Mouse (Mus musculus) naive thymus-derived CD4-positive, alpha-beta T cell, adult 2 months (primary cell): ENCODE measurements around the gene Haao.
"Not testable (repeated sequence)": the region's sequence is repeated elsewhere in the genome, so short reads cannot be mapped to it uniquely, and the experiment has no call there.

Source experiments
- DNase-seq: peaks from one replicate; pipeline ENCODE4 v3.0.0-alpha.2; 2011; ENCODE audit warnings: low read depth

Haao gene

DNA sequence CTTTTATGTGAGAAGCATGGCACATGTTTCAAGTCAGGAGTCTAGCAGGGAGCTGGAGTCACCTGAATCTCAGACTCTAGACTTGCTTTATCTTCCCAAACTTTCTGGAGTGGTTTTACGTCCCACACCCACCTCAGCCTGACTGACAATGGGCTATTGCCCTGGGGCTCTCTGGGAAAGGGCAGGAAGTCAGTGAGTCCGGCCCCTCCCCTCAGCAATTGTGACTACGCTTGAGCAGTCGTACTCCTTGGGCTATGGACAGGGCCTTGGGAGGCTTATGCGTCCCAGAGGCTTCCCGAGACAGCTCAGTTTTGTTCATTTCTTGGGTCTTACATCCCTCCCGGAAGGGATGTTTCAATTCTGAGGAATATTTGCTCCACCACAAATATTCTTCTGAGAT is 17.6 kb upstream of the Haao start:
- no peak for DNase-seq

DNA sequence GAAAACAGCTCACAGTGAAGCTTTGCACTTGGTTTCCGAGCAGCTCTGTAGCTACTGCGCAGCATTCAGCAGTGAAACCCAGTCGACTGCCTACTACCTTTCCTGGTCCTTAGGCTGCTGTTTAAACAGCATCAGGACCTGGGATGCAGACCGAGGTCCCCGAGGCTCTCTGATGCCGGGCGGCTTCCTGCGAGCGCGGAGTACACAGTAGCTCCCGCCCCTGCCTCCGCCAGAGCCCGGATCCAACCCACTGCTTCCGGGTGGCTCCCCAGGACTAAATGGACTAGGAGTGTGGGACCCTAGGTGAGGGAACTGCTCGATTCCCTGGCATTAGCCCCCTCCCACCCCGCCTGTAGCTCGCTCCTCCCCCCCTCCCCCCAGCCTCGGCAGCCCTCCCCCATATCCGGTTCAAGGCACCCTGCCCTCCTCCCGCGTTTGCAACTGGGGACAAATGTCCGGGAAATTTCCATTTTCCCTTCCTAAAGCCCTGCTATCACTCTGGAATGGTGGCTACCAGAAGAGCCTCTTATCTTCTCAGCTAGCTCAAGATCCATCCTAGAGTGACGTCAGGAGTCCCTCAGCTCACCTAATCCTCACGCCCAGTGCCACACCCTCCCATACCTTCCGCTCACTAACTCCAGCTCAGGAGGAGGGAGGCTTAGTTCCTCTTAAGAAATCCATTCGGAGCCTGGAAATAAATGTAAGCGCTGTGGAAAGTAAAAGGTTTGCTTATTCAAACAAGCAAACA is 14.5 kb upstream of the Haao start:
- DNase-seq, result peak; percentile 81

DNA sequence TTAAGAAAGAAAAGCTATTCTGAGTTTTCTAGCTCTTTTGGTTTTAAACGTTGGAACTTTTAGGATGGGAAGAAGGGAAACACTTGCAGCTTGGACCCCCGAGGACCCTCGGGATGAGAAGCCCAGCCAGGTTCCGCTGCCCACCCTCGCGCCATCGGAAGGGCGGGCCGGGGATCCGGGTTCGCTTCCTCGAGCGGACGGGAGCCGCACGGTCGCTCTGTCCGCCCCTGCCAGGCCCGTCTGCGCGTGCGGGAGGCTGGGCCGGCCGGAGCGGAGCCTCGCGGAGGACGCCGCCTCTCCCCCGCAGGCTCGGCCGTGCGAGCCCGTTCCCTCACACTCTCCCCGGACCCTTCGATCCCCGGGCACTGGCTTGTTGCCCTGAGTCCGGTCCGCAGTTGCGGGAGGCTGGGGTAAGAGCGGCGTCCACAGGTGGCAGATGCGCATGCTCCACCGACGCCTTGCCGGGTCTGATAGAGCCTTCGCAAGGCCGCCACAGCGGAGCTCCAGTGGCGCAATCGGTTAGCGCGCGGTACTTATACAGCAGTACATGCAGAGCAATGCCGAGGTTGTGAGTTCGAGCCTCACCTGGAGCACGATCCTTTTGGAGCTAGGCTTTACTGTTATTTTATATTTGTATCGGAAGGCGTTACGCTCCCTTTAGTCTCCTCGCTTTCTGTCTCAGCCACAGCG is 13.8 kb upstream of the Haao start:
- peak; percentile 97 for DNase-seq

DNA sequence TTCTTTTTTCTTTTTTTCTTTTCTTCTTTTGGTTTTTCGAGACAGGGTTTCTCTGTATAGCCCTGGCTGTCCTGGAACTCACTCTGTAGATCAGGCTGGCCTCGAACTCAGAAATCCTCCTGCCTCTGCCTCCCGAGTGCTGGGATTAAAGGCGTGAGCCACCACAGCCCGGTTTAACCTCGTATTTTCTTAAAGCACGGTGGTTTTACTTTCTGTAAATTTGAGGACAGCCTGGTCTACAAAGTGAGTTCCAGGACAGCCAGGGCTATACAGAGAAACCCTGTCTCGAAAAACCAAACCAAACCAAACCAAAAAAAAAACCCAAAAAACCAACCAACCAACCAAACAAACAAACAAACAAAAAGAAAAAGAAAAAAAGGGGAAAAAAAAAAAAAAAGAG is 13.2 kb upstream of the Haao start:
- not testable (repeated sequence) for DNase-seq

DNA sequence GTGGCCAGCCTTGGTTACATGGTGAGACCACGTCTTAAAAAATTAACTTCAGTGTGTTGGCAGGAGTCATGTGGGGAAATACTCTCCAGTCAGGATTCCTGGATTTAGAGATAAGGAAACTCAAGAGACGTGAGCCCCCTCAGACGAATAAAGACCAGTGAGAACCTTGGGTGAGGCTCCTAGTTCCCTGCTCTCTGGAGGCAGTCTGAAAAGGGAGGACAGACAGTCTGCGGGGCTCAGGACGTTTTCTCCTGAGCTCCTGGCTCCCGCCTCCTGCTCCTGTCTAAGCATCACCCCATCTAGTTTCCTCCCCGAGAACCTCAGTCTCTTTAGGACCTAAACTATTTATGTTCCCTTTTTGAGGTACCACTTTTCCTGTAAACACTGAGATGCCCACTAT is 12.5 kb upstream of the Haao start:
- no peak for DNase-seq

DNA sequence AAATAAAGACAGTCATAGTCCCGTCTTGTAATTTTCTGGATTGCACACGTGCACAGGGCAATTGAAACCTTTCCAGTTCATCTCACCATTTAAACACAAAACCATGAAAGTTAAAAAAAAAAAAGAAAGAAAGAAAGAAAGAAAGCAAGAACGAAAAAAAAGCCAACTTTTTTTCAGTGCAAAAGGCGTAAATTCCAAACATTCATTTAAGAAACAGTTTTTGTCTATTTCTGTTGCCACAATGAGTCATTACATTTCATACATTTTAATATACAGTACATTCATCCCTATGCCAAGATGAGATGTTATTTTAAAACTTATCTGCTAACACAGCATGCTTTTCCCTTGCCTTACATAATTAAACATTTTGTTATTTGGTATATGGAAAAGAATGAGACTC is 11.9 kb upstream of the Haao start:
- no peak for DNase-seq

DNA sequence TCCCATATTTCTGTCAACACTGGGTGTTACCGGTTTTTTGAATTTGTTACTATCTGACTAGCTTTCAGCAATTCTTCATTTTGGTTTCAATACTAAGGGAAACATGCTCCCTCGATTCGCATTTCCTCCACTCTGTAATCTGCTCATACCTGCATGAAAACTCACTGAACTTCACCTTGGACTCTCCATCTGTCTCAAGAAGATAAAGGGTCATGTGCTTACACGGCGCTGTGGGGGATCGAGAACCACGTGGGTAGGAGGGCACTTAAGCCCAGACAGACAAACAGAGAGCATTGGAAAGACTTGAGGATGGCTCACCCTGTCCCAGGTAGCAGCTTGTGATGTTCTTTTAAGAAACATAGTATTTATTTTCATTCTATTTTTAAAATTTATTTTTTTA is 10.7 kb upstream of the Haao start:
- DNase-seq, result no peak

DNA sequence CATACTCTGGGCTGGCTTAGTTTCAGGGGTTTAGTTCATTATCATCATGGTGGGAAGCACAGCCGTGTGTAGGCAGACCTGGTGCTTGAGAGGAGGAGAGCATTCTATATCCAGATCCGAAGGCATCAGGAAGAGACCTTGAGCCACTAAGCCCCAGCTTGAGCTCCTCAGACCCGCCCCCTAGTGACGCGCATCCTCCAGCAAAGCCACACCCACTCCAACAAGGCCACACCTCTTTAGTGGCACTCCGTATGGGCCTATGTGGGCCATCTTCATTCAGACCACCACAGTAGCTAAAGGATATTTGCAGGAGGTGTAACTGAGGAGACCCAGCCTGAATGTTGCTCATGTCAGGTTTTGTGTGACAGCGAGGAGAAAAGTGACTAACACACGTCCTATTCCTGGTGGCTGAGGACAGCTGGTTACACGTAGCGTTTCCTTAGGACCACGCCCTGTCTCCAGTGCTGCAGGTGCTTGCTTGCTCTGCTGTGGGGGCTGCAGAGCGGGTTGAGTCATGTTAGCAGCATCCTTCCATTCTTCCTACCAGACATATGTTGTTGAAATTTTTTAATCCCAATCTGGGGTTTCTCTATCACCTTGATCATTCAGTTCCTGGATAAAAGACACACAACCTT is 6.6 kb upstream of the Haao start:
- DNase-seq, result peak; percentile 49

DNA sequence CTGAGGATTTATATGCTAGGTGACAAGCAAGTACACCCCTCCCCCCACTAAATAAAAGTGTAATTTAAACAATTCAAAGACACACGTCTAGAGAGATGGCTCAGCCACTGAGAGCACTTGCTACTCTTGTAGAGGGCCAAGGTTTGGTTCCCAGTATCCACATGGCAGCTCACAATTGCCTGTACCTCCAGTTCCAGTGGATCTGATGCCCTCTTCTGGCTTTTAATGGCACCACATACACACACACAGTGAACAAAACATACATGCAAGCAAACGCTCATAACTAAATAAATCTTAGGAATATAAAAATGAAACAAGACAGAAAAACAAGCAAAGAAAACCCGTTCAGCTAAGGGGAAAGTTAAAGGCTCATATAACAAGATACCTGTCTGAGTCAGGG is 6.1 kb upstream of the Haao start:
- no peak for DNase-seq

DNA sequence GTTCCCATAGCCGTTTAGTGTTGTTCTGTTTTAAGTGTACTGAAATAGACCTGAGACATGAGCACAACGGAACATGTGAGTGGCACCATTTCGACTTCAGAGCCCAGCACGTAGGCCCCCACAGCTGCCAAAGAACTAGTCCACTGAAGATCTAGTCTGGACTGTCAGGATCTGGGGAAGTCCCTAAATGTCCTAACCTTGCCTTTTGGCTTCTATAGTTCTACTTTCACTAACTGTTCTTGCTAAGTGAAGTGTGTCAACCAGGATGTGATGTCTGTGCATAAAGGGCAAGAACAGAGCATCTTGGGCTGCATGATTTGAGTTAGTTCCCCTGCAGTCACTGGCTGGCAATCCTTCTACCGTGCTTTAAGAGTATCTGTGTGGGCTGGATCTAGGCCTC is 3.1 kb upstream of the Haao start:
- DNase-seq, result no peak

DNA sequence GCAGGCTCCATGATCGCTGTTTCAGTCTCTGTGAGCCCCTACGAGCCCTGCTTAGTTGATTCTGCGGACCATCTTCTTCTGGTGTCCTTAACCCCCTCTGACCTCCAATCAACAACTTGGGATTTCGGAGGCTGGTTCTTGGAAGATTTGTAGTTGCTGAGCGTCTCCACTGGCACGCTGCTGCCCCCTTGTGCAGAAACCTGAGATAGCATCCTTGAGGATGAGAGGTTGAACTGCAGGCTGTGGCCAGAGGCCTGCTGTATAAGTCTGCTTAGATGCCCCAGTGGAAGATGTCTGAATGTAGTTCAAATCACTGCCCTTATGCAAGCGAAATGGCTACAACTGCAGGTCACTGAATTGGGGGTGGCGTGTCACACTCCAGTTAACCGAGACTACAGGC is 2.7 kb upstream of the Haao start:
- DNase-seq, result peak; percentile 88

DNA sequence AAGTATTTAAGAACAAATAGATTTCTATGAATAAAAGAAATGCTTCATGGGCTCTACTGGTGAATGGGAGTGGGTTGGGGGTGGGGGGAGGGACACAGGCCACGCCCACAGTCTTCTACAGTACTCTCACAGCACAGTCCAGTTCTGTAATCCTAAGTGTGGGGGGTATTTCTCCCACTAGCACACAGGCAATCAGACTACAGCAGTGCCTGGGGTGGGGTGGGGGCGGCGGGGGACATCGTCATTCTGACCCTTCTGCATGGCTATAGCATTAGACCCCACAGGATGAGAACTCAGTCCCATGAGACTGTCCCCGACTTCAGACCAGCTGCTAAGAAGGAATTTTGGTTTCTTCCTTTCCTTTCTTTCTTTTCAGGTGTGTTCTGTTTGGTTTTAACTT is 2.0 kb upstream of the Haao start:
- DNase-seq, result no peak

DNA sequence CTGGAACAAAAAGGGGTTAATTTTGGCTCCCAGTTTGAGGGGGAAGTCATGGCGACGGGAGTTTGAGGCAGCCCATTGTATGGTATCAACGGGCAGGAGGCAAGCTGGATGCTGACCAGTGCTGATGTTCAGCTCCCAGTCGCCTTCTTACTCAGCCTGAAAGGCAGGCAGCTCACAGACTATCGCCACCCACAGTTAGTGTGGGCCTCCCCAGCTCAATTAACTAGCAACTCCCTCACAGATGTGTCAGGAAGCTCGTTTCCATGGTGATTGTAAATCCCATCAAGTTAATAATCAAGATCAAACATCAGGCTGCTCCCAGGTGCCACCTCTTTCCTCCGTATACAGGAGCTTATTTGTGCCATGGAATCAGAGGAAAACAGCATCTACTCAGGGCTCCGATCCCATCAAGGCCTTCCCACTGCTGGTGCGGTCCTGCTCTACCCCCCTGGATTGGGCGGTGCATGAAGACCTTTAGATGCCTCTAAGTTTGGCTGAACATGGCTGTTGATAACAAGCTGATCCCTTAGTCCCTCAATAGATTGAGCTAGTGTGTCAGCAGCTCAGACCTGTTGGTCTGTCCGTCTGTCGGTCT is 1.4 kb upstream of the Haao start:
- no peak for DNase-seq

DNA sequence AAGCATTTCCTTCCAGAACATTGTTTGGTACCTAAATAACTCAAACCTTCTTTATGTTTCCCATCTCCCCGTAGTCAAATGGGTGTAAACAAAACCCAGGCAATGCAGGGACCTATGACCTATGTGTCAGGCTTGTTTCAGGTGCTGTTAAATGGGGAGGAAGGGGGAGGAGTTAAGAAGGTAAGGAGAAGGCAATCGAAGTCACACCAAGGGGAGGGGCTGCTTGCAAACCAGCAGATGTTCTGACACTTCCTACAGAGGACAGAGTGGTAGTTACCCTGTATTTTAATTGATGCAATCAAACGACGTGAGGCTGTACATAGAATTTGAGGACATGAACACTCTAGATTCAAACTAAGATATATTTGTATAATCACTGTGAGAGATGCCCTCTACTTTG is 719 bp upstream of the Haao start:
- peak; percentile 43 for DNase-seq

DNA sequence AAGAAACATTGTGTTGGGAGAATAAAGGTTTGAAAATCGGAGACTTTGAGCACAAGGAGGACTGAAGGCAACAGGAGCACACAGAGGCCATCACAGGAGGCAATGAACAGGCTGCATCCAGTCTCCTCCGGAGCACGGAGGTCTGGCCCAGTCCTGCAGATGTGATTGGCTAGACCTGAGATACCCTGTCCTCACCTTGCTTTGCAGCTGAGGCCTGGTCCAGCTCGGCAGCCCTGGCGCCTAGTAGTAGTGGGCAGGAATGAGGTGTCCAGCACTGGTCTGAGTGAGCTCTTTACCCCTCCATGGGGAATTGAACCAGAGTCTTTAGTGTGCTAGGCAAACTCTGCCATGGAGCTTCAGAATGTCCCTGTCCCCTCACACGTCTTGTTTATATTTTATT is 663 bp downstream of the Haao start:
- no peak for DNase-seq

DNA sequence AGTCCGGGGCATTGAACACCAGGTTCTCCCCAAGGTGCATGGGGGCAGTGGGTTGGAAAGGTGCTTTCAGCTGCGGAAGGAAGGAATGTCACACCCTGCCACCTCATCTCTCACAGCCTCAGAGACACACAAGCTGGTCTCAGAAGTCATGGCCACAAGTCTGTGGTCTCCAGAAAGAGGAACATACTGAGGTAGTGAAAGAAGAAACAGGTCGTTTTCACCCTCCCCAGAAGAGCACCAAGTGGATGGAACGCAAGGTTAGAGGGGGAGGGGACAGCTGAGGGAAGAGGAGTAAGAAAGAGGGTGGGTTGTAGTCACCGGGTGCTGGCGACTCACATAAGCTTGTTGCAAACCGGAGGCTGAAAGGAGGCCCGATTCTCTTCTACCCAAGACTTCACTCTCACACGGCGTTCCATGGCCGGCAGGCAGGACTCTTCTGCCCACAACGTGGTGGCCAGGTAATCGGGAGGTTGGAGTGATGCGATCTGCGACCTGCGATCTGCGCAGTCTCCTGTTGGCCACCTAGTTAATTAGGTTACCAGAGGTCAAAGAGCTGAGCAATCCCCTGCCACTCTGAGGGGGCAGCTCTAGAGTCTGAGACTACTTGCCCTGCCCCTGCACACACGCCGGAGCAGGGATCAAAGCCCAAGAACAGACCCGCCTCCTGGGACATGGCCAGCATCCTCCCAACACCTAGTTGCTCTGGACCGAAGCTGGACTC is 1.3 kb downstream of the Haao start:
- peak; percentile 46 for DNase-seq

DNA sequence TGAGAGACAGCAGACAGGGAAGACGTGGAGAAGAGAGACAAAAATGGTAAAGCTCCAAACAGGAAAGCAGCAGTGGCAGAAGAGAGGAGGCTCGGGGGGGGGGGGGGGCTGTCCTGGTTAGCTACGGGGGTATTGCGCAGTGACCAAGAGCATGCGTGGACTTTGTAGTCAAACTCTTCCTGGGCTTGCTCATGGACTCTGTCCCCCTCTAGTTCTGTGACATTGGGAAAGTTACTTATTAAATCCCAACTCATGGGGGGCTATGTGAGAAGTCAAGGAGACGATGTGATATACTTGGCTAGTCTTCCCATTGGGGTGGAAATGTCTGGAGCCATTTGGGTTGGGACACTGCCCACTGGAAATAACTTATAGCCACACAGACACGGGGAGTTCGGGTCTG is 2.2 kb downstream of the Haao start:
- DNase-seq, result no peak

DNA sequence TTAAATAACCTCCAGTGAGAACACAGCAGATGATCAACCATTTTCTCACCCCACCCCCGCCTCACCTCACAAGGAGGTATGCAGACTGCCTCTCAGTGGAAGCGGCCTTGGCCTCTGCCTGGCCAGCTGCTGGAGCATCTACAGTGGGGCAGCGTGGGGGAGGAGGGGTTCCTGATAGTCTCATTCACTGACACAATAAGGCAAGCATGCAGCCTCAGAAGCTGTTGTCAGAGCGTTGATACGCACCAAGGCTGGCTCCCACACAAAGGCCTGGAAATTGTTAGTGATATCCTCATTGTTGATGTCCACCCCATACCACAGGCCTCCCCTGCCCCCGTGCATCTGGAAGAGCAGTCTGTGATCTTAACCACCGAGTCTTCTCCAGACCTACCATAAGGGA is 4.0 kb downstream of the Haao start:
- DNase-seq, result no peak

DNA sequence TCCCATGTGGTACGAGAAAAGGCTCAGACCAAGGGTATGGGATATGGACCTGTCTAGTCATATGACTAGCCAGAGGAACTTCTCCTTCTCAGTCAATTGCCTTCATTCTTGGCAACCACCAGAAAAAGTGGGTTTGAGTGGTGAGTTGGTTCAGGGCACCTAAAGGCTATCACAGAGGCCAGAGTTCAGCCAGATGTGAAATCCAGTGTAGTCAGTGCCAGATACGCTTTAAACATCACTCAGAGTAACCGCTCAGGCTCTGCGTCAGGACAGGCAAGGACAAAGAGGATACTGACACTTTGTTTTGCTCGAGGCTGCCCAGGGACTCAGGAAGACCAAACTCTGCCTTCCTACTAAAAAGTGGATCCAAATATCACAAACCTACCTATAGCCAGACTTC is 6.8 kb downstream of the Haao start:
- no peak for DNase-seq

DNA sequence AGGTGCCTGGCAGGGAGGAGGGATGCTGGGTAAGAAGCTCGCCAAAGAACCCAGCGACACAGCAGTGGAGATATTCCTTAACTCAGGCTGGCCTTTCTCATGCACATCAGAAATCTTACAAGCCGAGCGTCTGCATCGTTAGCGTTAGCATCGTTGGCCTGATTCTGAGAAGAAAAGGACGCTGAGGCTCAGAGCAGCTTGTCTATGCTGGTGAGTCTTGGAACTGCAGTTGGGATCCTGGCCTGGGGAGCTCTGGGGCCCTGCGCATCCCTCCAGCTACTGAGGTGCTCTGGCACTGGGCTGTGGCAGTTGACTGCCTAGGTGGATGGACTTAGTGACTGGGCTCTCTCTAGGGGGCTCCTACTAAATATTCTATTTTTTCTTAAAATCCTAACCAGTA is 8.6 kb downstream of the Haao start:
- DNase-seq, result no peak

DNA sequence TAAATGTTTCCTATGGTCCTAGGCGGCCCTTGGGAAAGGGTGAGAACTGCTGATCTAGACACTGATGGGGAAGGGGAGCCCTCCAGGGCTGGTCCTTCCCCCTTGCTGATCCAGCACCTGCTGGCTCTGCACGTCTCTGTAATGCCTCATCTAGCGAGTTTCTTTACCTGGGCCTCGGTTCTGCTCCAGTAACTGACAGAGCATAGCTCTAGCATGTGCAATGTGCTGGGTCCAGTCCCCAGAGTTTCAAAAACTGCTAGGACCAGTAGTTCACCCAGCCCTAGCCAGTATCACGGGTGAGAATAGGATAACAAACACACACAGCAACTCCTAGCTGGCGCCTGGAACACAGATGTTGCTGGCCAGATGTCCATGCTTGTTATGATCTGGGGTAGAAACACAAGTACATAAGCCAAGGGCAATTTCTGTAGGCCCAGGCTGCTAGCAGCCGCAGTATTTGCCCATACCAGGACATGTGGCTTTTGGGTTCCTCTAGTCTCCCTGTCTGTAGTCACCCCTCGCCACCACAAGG is 10.0 kb downstream of the Haao start:
- DNase-seq, result no peak

DNA sequence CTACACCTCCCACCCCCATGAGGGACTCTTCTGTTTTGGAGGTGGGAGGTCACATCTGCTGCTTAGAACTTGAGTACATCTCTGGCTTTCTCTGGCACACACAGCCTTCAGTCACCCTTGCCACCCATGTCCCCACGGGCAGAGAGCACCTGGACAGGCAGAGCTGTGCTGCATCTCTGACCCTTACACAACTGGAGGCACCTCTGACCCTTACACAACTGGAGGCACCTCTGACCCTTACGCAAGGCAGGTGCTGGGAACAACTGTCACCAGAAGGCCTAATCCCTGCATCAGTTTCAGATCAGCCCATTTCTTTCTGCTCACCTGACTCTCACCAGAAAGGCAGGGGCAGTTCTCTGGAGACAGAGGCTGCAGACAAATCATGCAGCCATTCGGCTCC is 11.7 kb downstream of the Haao start:
- no peak for DNase-seq
